Mouse (Mus musculus) lung, postnatal 0 days (tissue): Measurements from ENCODE around the gene Atp13a2. TPM values are rescaled to one million over a fixed set of nuclear protein-coding genes. Genes with fewer than 3 reads are reported as not detected.

Experiments used
- ATAC-seq: fragments of 200-750 bp; cut with Nextera tagmentation; 2 replicates; pipeline ENCODE4 v1.8.0; 2017; ENCODE audit warnings: moderate library complexity
- DNase-seq: peaks from one replicate; pipeline ENCODE4 v3.0.0-alpha.2; 2016; ENCODE audit warnings: low spot score
- H3K27ac ChIP-seq: fragments of 300-500 bp; sonication (generic); 2 replicates; pipeline ENCODE4 v1.5.1; 2014; ENCODE audit warnings: antibody characterized with exemption, mild to moderate bottlenecking, low read length, mixed read lengths
- H3K27me3 ChIP-seq: fragments of 300-500 bp; sonication (generic); replicated peaks from 2 replicates; pipeline ENCODE4 v1.6.1; 2014; ENCODE audit warnings: low read length, mixed read lengths; ENCODE audit not compliant: insufficient read depth
- H3K36me3 ChIP-seq: fragments of 300-500 bp; sonication (generic); 2 replicates; pipeline ENCODE4 v1.6.1; 2014; ENCODE audit warnings: low read length, mixed read lengths; ENCODE audit not compliant: insufficient read depth
- H3K4me1 ChIP-seq: fragments of 300-500 bp; sonication (generic); 2 replicates; pipeline ENCODE4 v1.6.1; 2014; ENCODE audit warnings: antibody characterized with exemption, low read depth, low read length, mixed read lengths; ENCODE audit not compliant: insufficient read depth
- H3K4me2 ChIP-seq: fragments of 300-500 bp; sonication (generic); replicated peaks from 2 replicates; pipeline ENCODE4 v1.6.1; 2014; ENCODE audit warnings: low read depth, mild to moderate bottlenecking, low read length, moderate library complexity, mixed read lengths
- H3K4me3 ChIP-seq: fragments of 300-500 bp; sonication (generic); 2 replicates; pipeline ENCODE4 v1.5.1; 2014; ENCODE audit warnings: low read depth, low read length
- H3K9ac ChIP-seq: fragments of 300-500 bp; sonication (generic); replicated peaks from 2 replicates; pipeline ENCODE4 v1.6.1; 2014; ENCODE audit warnings: low read depth, mild to moderate bottlenecking
- H3K9me3 ChIP-seq: fragments of 300-500 bp; sonication (generic); 2 replicates; pipeline ENCODE4 v1.6.1; 2016; ENCODE audit warnings: low read length, mixed read lengths
- CTCF ChIP-seq: IDR thresholded peaks from 2 replicates; pipeline ENCODE4 v1.5.1; 2016; ENCODE audit warnings: antibody characterized with exemption, mild to moderate bottlenecking
- EP300 ChIP-seq: IDR thresholded peaks from 2 replicates; pipeline ENCODE4 v1.6.1; 2016; ENCODE audit warnings: antibody characterized with exemption, mild to moderate bottlenecking, control low read depth
- WGBS: fragments of 180-500 bp; shearing (Covaris S2); extraction: QIAGEN DNeasy Blood & Tissue Kit; methylation state at CpG from one replicate; pipeline ENCODE4 v1.1.7; 2014; 5-methylcytosine and 5-hydroxymethylcytosine counted together
- polyA plus RNA-seq: library from polyadenylated mRNA; unstranded; fragments of >200 nt; fragmentation: Nextera tagmentation; extraction: Ambion mirVana; gene quantifications from 2 replicates; pipeline ENCODE4 v1.2.1, GENCODE M21; 2015

Atp13a2 gene
- polyA plus RNA-seq, 1 experiment from 2014 or later: 34.2 TPM

- Histone ChIP-seq H3K4me2 (no peak overlapping the region), H3K36me3 (0 out of 2 replicates have a peak, but pooled peaks cover 4% of the 10 kb centered on the region), H3K4me3 (no peak overlapping the region), H3K27ac (peak overlapping the region; percentile 32; the same call in 1 of the 2 replicates), H3K9me3 (no peaks in the 10 kb centered on the region), H3K4me1 (no peaks in the 10 kb centered on the region), H3K9ac (no peak overlapping the region), H3K27me3 (no peaks in the 10 kb centered on the region)
- TF ChIP-seq EP300 (no peak), CTCF (peak; percentile 49)
- DNase-seq: peak; percentile 75
- peak; percentile 72 for ATAC-seq
- WGBS: 57% methylated on average over 27 of the region's 27 CpGs
These were observed 47.2 kb downstream of the Atp13a2 start for GRCm38 (mm10) chr4:141033606-141034549.

- TF ChIP-seq CTCF (no peak), EP300 (no peak)
- ATAC-seq (peak; percentile 7; the same call in 1 of the 2 replicates), DNase-seq (no peak)
- WGBS: 36% methylated on average over 12 of the region's 12 CpGs
- Histone ChIP-seq H3K27me3 (no peaks in the 10 kb centered on the region), H3K9ac (no peak overlapping the region), H3K4me3 (no peak overlapping the region), H3K4me2 (no peak overlapping the region), H3K36me3 (0 out of 2 replicates have a peak, but pooled peaks cover 4% of the 10 kb centered on the region), H3K27ac (no peak overlapping the region), H3K9me3 (no peaks in the 10 kb centered on the region), H3K4me1 (no peaks in the 10 kb centered on the region)
These were observed 54.4 kb downstream of the Atp13a2 start for GRCm38 (mm10) chr4:141041117-141041516.

GRCm38 (mm10) chr4:141044816-141045215, 58.1 kb downstream of the Atp13a2 start:
- Histone ChIP-seq H3K4me3 (no peak overlapping the region), H3K4me2 (no peak overlapping the region), H3K4me1 (no peaks in the 10 kb centered on the region), H3K27me3 (no peaks in the 10 kb centered on the region), H3K9me3 (no peaks in the 10 kb centered on the region), H3K9ac (no peak overlapping the region), H3K27ac (no peak overlapping the region), H3K36me3 (no peaks in the 10 kb centered on the region)
- DNase-seq: peak; percentile 83
- peak; percentile 89 for ATAC-seq
- 15% methylated on average over 8 of the region's 8 CpGs for WGBS
- peak; percentile 93 for TF ChIP-seq CTCF
- TF ChIP-seq EP300: no peak

- Histone ChIP-seq H3K27ac (no peak overlapping the region), H3K36me3 (no peaks in the 10 kb centered on the region), H3K4me1 (no peaks in the 10 kb centered on the region), H3K4me2 (no peak overlapping the region), H3K9ac (no peak overlapping the region), H3K4me3 (no peak overlapping the region), H3K9me3 (no peaks in the 10 kb centered on the region), H3K27me3 (no peaks in the 10 kb centered on the region)
- WGBS: 81% methylated on average over 17 of the region's 17 CpGs
- ATAC-seq (no peak), DNase-seq (no peak)
- no peak for TF ChIP-seq EP300
- TF ChIP-seq CTCF: no peak
These were observed 62.3 kb downstream of the Atp13a2 start for GRCm38 (mm10) chr4:141048810-141049475.

GRCm38 (mm10) chr4:141049476-141049835, 62.8 kb downstream of the Atp13a2 start:
- TF ChIP-seq CTCF (no peak), EP300 (no peak)
- H3K27ac ChIP-seq: no peak overlapping the region
- H3K9ac ChIP-seq: no peak overlapping the region
- DNase-seq (no peak), ATAC-seq (no peak)
- no peaks in the 10 kb centered on the region for H3K27me3 ChIP-seq
- H3K9me3 ChIP-seq: no peaks in the 10 kb centered on the region
- no peak overlapping the region for H3K4me2 ChIP-seq
- H3K36me3 ChIP-seq: no peaks in the 10 kb centered on the region
- 51% methylated on average over 4 of the region's 4 CpGs for WGBS
- no peaks in the 10 kb centered on the region for H3K4me1 ChIP-seq
- no peak overlapping the region for H3K4me3 ChIP-seq

GRCm38 (mm10) chr4:141052442-141052841, 65.8 kb downstream of the Atp13a2 start:
- WGBS: 77% methylated on average over 12 of the region's 12 CpGs
- Histone ChIP-seq H3K9me3 (no peaks in the 10 kb centered on the region), H3K36me3 (no peaks in the 10 kb centered on the region), H3K27me3 (no peaks in the 10 kb centered on the region), H3K4me3 (no peak overlapping the region), H3K27ac (no peak overlapping the region), H3K4me2 (no peak overlapping the region), H3K4me1 (no peaks in the 10 kb centered on the region), H3K9ac (no peak overlapping the region)
- DNase-seq (no peak), ATAC-seq (no peak)
- TF ChIP-seq CTCF (no peak), EP300 (no peak)
